Mouse (Mus musculus): Measurements from ENCODE around the gene Dusp15. TPM values are rescaled to one million over a fixed set of nuclear protein-coding genes. Genes with fewer than 3 reads are reported as not detected.

Dusp15 gene
- polyA plus RNA-seq, 1 experiment from 2014 or later: 13.7 TPM

DNA sequence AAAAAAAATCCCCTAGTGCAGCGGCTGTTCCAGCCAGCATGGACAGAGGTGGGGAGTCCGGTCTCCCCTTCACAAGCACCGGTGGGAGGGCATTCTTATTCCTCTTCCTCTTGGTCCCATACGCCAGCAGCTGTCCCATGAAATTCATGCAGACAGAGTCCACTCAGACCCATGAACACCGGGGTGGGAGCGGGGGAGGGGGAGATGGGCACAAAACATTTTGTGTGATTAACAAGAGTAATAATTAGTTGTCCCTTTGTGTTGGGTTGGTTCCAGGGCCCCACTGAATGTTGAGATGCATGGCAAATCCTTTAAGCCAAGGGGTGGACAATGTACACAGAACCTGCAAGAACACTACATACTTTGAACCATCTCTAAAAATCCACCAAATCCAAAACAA, 10.4 kb downstream of the Dusp15 start:
- Histone ChIP-seq H3K4me1 (ENCODE audit: control insufficient read depth, insufficient read depth, low read length) (peaks cover 12% of the 10 kb centered on the region), H3K4me2 (ENCODE audit: low read length) (no peak overlapping the region), H3K9me3 (replicated peaks; ENCODE audit: control insufficient read depth, low read length, poor library complexity, severe bottlenecking) (no peaks in the 10 kb centered on the region), H3K4me3 (ENCODE audit: low read depth, low read length) (no peak overlapping the region), H3K27me3 (ENCODE audit: control insufficient read depth, insufficient read depth, low read depth, low read length) (peaks cover 39% of the 10 kb centered on the region), H3K9ac (ENCODE audit: low read depth, low read length) (no peak overlapping the region), H3K36me3 (ENCODE audit: control insufficient read depth, insufficient read depth, low read length) (no peaks in the 10 kb centered on the region), H3K27ac (ENCODE audit: low read length) (no peak overlapping the region)
- 73% methylated on average over 6 of the region's 6 CpGs for WGBS
- ATAC-seq: no peak

- ATAC-seq: no peak
Observed at GRCm38 (mm10) chr2:152939846-152940245, 11.7 kb downstream of the Dusp15 start.

GRCm38 (mm10) chr2:152933614-152934013, 17.9 kb downstream of the Dusp15 start:
- 27% methylated on average over 5 of the region's 5 CpGs for WGBS
- no peak overlapping the region for H3K9ac ChIP-seq (ENCODE audit: low read depth, low read length)

More at GRCm38 (mm10) chr2:152939846-152940245, 11.7 kb downstream of the Dusp15 start:
- Histone ChIP-seq H3K4me2 (ENCODE audit: low read length) (no peak overlapping the region), H3K27me3 (ENCODE audit: control insufficient read depth, insufficient read depth, low read depth, low read length) (peaks cover 30% of the 10 kb centered on the region), H3K4me1 (ENCODE audit: control insufficient read depth, insufficient read depth, low read length) (peaks cover 12% of the 10 kb centered on the region), H3K4me3 (ENCODE audit: low read depth, low read length) (no peak overlapping the region), H3K36me3 (ENCODE audit: control insufficient read depth, insufficient read depth, low read length) (no peaks in the 10 kb centered on the region), H3K9me3 (replicated peaks; ENCODE audit: control insufficient read depth, low read length, poor library complexity, severe bottlenecking) (no peaks in the 10 kb centered on the region), H3K27ac (ENCODE audit: low read length) (no peak overlapping the region), H3K9ac (ENCODE audit: low read depth, low read length) (no peak overlapping the region)
- WGBS: 13% methylated on average over 4 of the region's 4 CpGs

DNA sequence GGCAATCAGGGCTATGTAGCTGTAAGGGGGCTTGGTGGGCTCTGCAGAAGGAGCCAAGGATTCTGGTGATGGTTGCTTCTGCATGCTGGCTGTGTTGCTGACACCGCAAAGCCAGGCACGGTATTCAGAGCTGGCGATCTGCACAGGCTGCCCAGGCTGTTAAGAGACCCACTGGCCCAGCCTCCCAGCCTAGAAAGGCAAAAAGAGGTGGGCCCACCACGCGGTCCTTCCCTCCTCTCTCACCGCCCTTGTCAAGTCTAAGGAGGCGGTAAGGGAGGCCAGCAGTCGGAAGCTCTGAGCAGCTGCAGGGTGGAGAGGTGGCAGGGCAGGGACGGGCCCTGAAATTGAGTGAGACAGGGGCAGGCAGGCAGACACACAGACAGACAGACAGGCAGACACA, 18.4 kb downstream of the Dusp15 start, which contains the start of gene Foxs1:
Gene Foxs1 (minus strand): TSS at position 161 of the 400 bp plus-strand sequence.
- Histone ChIP-seq H3K27ac (ENCODE audit: low read length) (no peak within 1 kb of the TSS), H3K4me1 (ENCODE audit: control insufficient read depth, insufficient read depth, low read length) (no peaks in the 10 kb centered on the region), H3K9ac (ENCODE audit: low read depth, low read length) (peak within 1 kb of the TSS; percentile 4; the same call in 1 of the 2 replicates), H3K36me3 (ENCODE audit: control insufficient read depth, insufficient read depth, low read length) (no peaks in the 10 kb centered on the region), H3K9me3 (replicated peaks; ENCODE audit: control insufficient read depth, low read length, poor library complexity, severe bottlenecking) (no peaks in the 10 kb centered on the region), H3K4me3 (ENCODE audit: low read depth, low read length) (no peak within 1 kb of the TSS), H3K27me3 (ENCODE audit: control insufficient read depth, insufficient read depth, low read depth, low read length) (no peaks in the 10 kb centered on the region), H3K4me2 (ENCODE audit: low read length) (no peak within 1 kb of the TSS)
- no peak for ATAC-seq
- 33% methylated on average over 9 of the region's 9 CpGs for WGBS

More at GRCm38 (mm10) chr2:152933614-152934013, 17.9 kb downstream of the Dusp15 start:
- no peaks in the 10 kb centered on the region for H3K9me3 ChIP-seq (replicated peaks; ENCODE audit: control insufficient read depth, low read length, poor library complexity, severe bottlenecking)
- H3K27me3 ChIP-seq (ENCODE audit: control insufficient read depth, insufficient read depth, low read depth, low read length): no peaks in the 10 kb centered on the region; the same call in 1 of the 2 replicates
- no peak overlapping the region for H3K27ac ChIP-seq (ENCODE audit: low read length)
- ATAC-seq: no peak
- H3K4me2 ChIP-seq (ENCODE audit: low read length): no peak overlapping the region
- no peak overlapping the region for H3K4me3 ChIP-seq (ENCODE audit: low read depth, low read length)
- no peaks in the 10 kb centered on the region for H3K4me1 ChIP-seq (ENCODE audit: control insufficient read depth, insufficient read depth, low read length)
- no peaks in the 10 kb centered on the region for H3K36me3 ChIP-seq (ENCODE audit: control insufficient read depth, insufficient read depth, low read length)

DNA sequence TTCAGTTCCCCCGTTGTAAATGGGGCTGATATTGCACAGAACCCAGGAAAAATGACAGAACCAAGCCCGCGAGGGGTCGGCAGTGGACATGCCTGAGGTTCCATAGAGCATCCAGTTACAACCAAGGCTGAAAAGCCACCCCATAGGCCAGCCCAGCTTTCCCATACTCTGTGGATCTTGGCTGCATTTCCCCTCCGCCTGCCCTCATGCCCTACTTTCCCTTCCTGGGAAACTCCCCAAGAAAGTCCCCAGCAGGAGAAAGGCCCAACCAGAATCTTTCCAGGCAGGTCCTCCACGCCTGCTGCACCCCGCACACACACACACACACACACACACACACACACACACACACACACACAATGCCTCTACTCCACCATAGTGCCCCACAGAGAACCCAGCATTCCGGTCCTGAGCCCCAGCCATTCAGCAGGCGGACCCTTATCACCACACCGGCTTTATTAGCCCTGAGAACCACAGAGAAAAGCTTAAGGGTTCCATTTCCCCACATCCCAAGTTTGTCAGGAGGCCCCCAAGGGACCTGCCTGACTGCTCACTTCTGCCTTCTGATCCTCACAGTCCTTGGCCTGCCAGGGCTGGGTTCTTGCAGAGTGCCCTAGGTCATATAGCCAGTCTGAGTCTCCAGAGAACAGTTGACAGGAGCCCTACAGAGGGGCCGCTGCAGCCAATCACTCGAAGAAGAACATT, 19.9 kb downstream of the Dusp15 start:
- Histone ChIP-seq H3K36me3 (ENCODE audit: control insufficient read depth, insufficient read depth, low read length) (no peaks in the 10 kb centered on the region), H3K27ac (ENCODE audit: low read length) (no peak overlapping the region), H3K4me2 (ENCODE audit: low read length) (no peak overlapping the region), H3K4me1 (ENCODE audit: control insufficient read depth, insufficient read depth, low read length) (no peaks in the 10 kb centered on the region), H3K9me3 (replicated peaks; ENCODE audit: control insufficient read depth, low read length, poor library complexity, severe bottlenecking) (no peaks in the 10 kb centered on the region), H3K27me3 (ENCODE audit: control insufficient read depth, insufficient read depth, low read depth, low read length) (no peaks in the 10 kb centered on the region), H3K9ac (ENCODE audit: low read depth, low read length) (no peak overlapping the region), H3K4me3 (ENCODE audit: low read depth, low read length) (no peak overlapping the region)
- WGBS: 77% methylated on average over 12 of the region's 12 CpGs
- ATAC-seq: no peak

- 27% methylated on average over 2 of the region's 2 CpGs for WGBS
- H3K4me2 ChIP-seq (ENCODE audit: low read length): no peak overlapping the region
- H3K4me1 ChIP-seq (ENCODE audit: control insufficient read depth, insufficient read depth, low read length): no peaks in the 10 kb centered on the region
- no peaks in the 10 kb centered on the region for H3K27me3 ChIP-seq (ENCODE audit: control insufficient read depth, insufficient read depth, low read depth, low read length)
- no peak overlapping the region for H3K27ac ChIP-seq (ENCODE audit: low read length)
- no peak overlapping the region for H3K4me3 ChIP-seq (ENCODE audit: low read depth, low read length)
- H3K36me3 ChIP-seq (ENCODE audit: control insufficient read depth, insufficient read depth, low read length): no peaks in the 10 kb centered on the region
- no peak overlapping the region for H3K9ac ChIP-seq (ENCODE audit: low read depth, low read length)
- H3K9me3 ChIP-seq (replicated peaks; ENCODE audit: control insufficient read depth, low read length, poor library complexity, severe bottlenecking): no peaks in the 10 kb centered on the region
- ATAC-seq: no peak
Observed at GRCm38 (mm10) chr2:152930276-152930675, 21.2 kb downstream of the Dusp15 start.

DNA sequence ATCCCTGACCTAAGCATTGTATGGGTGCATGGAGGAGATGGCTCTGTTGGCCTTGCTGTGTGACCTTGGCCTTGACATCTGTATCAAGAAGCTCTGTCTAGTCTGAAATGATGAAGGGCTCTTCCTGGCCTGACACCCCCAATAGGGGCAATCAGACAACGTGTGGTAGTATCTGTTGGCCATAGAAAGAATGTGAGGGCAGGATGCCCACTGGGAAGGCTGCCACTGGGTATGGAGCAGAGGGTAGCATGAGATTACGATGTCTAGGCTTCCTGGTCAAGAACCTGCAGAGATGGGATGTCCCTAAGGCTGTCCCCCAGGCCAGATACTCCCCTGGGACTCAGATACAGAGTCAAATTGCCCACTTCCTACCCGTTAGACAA, 22.5 kb downstream of the Dusp15 start:
- H3K9ac ChIP-seq (ENCODE audit: low read depth, low read length): no peak overlapping the region
- H3K4me1 ChIP-seq (ENCODE audit: control insufficient read depth, insufficient read depth, low read length): no peaks in the 10 kb centered on the region
- no peak overlapping the region for H3K4me2 ChIP-seq (ENCODE audit: low read length)
- no peaks in the 10 kb centered on the region for H3K36me3 ChIP-seq (ENCODE audit: control insufficient read depth, insufficient read depth, low read length)
- no peak overlapping the region for H3K4me3 ChIP-seq (ENCODE audit: low read depth, low read length)
- no peaks in the 10 kb centered on the region for H3K27me3 ChIP-seq (ENCODE audit: control insufficient read depth, insufficient read depth, low read depth, low read length)
- ATAC-seq: no peak
- no peak overlapping the region for H3K27ac ChIP-seq (ENCODE audit: low read length)
- 65% methylated on average over 3 of the region's 3 CpGs for WGBS
- H3K9me3 ChIP-seq (replicated peaks; ENCODE audit: control insufficient read depth, low read length, poor library complexity, severe bottlenecking): no peaks in the 10 kb centered on the region

- Histone ChIP-seq H3K4me3 (ENCODE audit: low read depth, low read length) (no peak overlapping the region), H3K4me1 (ENCODE audit: control insufficient read depth, insufficient read depth, low read length) (no peaks in the 10 kb centered on the region), H3K36me3 (ENCODE audit: control insufficient read depth, insufficient read depth, low read length) (no peaks in the 10 kb centered on the region), H3K4me2 (ENCODE audit: low read length) (no peak overlapping the region), H3K27ac (ENCODE audit: low read length) (no peak overlapping the region), H3K9ac (ENCODE audit: low read depth, low read length) (no peak overlapping the region), H3K27me3 (ENCODE audit: control insufficient read depth, insufficient read depth, low read depth, low read length) (no peaks in the 10 kb centered on the region), H3K9me3 (replicated peaks; ENCODE audit: control insufficient read depth, low read length, poor library complexity, severe bottlenecking) (no peaks in the 10 kb centered on the region)
- 50% methylated on average over 14 of the region's 14 CpGs for WGBS
- ATAC-seq: no peak
Observed at GRCm38 (mm10) chr2:152928219-152928987, 23.1 kb downstream of the Dusp15 start.

DNA sequence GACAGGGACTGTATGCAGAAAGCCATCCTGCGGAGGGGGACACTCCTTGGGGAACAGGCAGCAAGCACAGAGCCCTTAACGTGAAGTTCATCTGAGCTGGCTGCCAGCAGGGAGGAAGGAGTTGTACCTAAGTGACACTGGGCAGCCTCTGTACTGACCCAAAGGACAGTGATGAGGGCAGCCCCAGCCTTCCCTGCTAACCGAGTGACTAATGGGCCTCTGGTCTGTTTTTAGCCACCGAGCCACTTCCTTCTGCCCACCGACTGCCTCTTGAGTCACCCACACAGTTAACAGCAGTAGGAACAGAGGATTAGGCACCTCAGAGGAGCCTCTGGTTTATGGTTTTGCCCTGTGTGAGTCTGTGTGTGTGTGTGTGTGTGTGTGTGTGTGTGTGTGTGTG, 24.1 kb downstream of the Dusp15 start:
- H3K9ac ChIP-seq (ENCODE audit: low read depth, low read length): no peak overlapping the region
- no peak overlapping the region for H3K4me3 ChIP-seq (ENCODE audit: low read depth, low read length)
- no peaks in the 10 kb centered on the region for H3K4me1 ChIP-seq (ENCODE audit: control insufficient read depth, insufficient read depth, low read length)
- ATAC-seq: no peak
- WGBS: 79% methylated on average over 5 of the region's 5 CpGs
- no peaks in the 10 kb centered on the region for H3K27me3 ChIP-seq (ENCODE audit: control insufficient read depth, insufficient read depth, low read depth, low read length)
- no peaks in the 10 kb centered on the region for H3K36me3 ChIP-seq (ENCODE audit: control insufficient read depth, insufficient read depth, low read length)
- no peak overlapping the region for H3K4me2 ChIP-seq (ENCODE audit: low read length)
- H3K27ac ChIP-seq (ENCODE audit: low read length): no peak overlapping the region
- H3K9me3 ChIP-seq (replicated peaks; ENCODE audit: control insufficient read depth, low read length, poor library complexity, severe bottlenecking): no peaks in the 10 kb centered on the region
